Mouse (Mus musculus) ES-E14 (cell line): Measurements from ENCODE around the gene Zfp365.

ENCODE experiments used
- MAFK ChIP-seq: IDR thresholded peaks from 2 replicates; pipeline ENCODE4 v1.6.1; 2014; ENCODE audit warnings: mild to moderate bottlenecking, low read depth, low read length, inconsistent platforms; ENCODE audit not compliant: insufficient read depth
- ZNF384 ChIP-seq: IDR thresholded peaks from 2 replicates; pipeline ENCODE4 v1.6.1; 2012; ENCODE audit warnings: low read depth, low read length, inconsistent platforms

DNA sequence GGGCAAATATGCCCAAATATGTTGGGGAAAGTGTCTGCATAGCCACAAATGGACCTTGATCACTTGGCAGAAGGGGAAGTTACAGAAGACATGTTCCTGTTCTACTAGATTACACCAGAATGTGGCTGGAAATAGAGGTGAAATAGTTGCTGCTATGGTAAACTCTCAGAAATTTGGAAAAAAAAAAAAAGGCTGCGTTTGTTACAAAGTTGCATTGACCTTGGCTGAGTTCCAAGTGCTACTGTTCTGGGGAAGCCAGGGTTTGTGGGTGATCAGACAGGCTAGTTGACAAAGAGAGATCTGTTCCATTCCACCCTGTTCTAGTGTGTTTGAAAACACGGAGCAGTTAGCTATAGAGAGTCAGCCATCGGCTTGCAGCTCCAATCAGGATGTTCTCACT lies 47.5 kb upstream of the Zfp365 start:
- TF ChIP-seq ZNF384 (no peak), MAFK (no peak)
